Mouse (Mus musculus): ENCODE results near the gene Mn1.

Mn1 gene

GRCm38 (mm10) chr5:111489022-111489616 is 72.0 kb downstream of the Mn1 start:
- no peak for DNase-seq (ENCODE audit: low spot score)

DNA sequence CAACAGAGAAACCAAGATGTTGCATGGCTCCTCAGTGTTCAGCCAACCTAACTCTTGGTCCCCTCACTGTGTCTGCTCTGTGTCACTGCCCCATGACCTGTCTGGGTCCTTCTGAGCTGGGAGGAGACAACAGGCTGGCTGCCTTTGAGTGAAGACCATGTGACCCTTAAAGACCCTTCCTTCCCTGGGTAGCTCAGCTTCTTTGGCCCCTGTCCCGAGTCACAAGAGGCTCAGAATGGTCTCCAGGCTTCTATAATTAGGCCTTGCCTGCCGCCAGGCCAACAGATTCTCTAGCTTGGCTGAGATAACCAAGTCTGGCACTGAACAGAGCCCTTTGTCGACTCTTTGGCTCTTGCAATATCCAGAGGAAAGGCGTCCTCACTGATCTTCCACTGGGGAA is 73.4 kb downstream of the Mn1 start:
- DNase-seq (ENCODE audit: low spot score), result no peak

- no peak for DNase-seq (ENCODE audit: low spot score)
These were observed 74.3 kb downstream of the Mn1 start for GRCm38 (mm10) chr5:111491485-111491884.

DNA sequence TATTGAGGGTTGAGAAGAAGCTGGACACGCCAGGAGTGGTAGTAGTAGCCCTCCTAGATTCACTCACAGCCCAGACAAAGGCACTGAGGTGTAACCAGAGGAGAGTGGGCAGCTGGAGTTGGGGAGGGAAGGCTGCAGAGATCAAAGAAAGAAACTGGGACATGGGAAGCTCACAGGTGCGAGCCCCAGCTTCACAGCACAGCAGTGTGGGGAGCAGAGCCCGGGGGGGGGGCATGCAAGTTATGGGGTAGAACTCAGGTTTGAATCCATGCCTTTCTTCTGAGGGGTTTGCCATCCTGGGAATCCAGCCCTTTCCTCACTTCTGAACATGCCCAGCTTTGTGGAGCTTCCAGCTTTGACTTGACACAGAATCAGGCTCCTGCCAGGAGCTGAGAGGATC is 82.9 kb downstream of the Mn1 start:
- no peak for DNase-seq (ENCODE audit: low spot score)

- no peak for DNase-seq (ENCODE audit: low spot score)
These were observed 84.7 kb downstream of the Mn1 start for GRCm38 (mm10) chr5:111501691-111502441.

DNA sequence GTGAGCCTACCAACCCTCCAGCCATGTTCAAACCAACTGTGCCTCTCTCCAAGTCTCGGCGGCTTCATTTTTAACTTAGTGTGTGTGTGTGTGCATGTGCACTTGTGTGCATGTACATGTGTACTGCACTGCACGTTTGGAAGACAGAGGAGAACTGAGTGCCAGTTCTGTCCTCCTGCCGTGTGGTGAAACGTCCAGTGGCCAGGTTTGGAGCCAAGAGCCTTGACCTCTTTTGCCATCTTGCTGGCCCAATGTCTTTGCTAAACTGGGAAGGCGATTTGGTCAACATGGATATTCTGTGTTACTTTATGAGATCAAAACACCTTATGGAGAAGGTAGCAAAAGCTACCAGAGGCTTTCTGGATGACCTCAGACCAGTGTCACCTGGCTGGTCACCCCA is 88.1 kb downstream of the Mn1 start:
- DNase-seq (ENCODE audit: low spot score), result no peak

DNA sequence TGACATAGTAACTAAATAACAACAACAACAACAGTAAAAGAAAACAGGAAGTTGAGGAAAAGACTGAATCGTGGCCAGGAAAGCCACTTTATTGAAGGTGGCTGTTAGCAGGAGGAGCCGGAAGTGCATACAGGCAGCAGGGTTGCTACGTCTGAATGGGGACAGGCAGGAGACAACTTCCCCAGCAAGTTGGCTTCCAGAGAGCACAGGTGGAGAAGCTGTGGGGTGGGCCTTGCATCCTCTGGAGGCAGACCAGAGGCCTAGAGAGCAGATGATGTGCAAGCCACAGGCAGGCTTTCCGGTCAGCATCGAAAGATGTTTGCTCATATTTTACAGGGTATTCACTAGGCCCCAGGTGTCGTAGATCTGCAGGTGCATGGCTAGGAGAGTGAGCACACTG is 88.7 kb downstream of the Mn1 start:
- no peak for DNase-seq (ENCODE audit: low spot score)

DNA sequence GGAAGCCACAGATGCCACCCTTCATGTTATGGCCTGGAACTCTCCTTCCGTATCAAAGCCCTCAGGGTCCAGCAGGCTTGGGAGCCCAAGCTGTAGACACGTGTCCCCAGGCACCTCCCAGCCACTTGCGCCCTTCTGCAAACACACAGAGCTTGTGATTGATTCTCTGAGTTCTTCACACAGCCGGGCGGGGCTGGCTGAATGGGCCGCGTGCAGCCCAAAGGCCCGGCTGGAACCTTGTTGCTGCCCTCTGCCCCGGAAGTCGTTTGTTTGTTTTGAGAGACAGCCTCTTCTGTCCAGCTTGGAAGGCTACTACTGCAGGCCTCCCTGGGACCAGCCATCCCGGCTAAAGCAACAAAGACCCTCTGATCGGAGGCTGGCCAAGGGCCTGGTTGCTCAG is 89.2 kb downstream of the Mn1 start:
- DNase-seq (ENCODE audit: low spot score), result no peak

All from ovary, postnatal 14 days (tissue).